Mouse (Mus musculus) testis, adult 2 months (tissue): ENCODE data around the gene Scyl2. TPM values are rescaled to one million over a fixed set of nuclear protein-coding genes. Genes with fewer than 3 reads are reported as not detected.
"Not testable (repeated sequence)": the region's sequence is repeated elsewhere in the genome, so short reads cannot be mapped to it uniquely, and the experiment has no call there.

Experiments
- H3K27ac ChIP-seq: fragments of 200-500 bp; 2 replicates; pipeline ENCODE4 v1.5.1; 2012; ENCODE audit warnings: low read depth, low read length; ENCODE audit not compliant: control insufficient read depth, insufficient read depth
- H3K27me3 ChIP-seq: fragments of 200-500 bp; 2 replicates; pipeline ENCODE4 v1.6.1; 2012; ENCODE audit warnings: mild to moderate bottlenecking, low read length, moderate library complexity; ENCODE audit not compliant: control insufficient read depth, insufficient read depth
- H3K36me3 ChIP-seq: fragments of 200-500 bp; 2 replicates; pipeline ENCODE4 v1.6.1; 2012; ENCODE audit warnings: mild to moderate bottlenecking, low read length; ENCODE audit not compliant: control insufficient read depth, insufficient read depth
- H3K4me1 ChIP-seq: fragments of 200-500 bp; 2 replicates; pipeline ENCODE4 v1.6.1; 2012; ENCODE audit warnings: low read length; ENCODE audit not compliant: control insufficient read depth, insufficient read depth
- H3K4me3 ChIP-seq: fragments of 200-500 bp; 2 replicates; pipeline ENCODE4 v1.5.1; 2012; ENCODE audit warnings: low read depth, mild to moderate bottlenecking, low read length, moderate library complexity, mixed read lengths; ENCODE audit not compliant: control insufficient read depth
- CTCF ChIP-seq: fragments of 200-500 bp; IDR thresholded peaks from 2 replicates; pipeline ENCODE4 v1.5.1; 2012; ENCODE audit warnings: low read depth, mild to moderate bottlenecking, inconsistent platforms, low read length, moderate library complexity; ENCODE audit not compliant: control insufficient read depth, insufficient read depth, insufficient replicate concordance
- POLR2A ChIP-seq: fragments of 200-500 bp; IDR thresholded peaks from 2 replicates; pipeline ENCODE4 v1.6.1; 2012; ENCODE audit warnings: low read depth, mild to moderate bottlenecking, inconsistent platforms, low read length, moderate library complexity; ENCODE audit not compliant: control insufficient read depth
- polyA plus RNA-seq: library from polyadenylated mRNA; depleted of rRNA; stranded (reverse); fragments of >200 nt; gene quantifications from 2 replicates; pipeline ENCODE4 v1.2.3, GENCODE M21; 2012

Scyl2 gene
- polyA plus RNA-seq, 1 experiment: 14.8 TPM

GRCm38 (mm10) chr10:89680517-89680916 lies 5.6 kb downstream of the Scyl2 start:
- no peak for TF ChIP-seq POLR2A
- TF ChIP-seq CTCF: no peak
- no peak overlapping the region for H3K27ac ChIP-seq
- peaks cover 2% of the 10 kb centered on the region; the same call in 1 of the 2 replicates for H3K4me1 ChIP-seq
- H3K36me3 ChIP-seq: no peaks in the 10 kb centered on the region; the same call in 1 of the 2 replicates
- no peak overlapping the region for H3K4me3 ChIP-seq
- no peaks in the 10 kb centered on the region for H3K27me3 ChIP-seq

- TF ChIP-seq CTCF: no peak
- TF ChIP-seq POLR2A: no peak
- no peaks in the 10 kb centered on the region for H3K27me3 ChIP-seq
- no peaks in the 10 kb centered on the region; the same call in 1 of the 2 replicates for H3K36me3 ChIP-seq
- H3K27ac ChIP-seq: no peak overlapping the region
- H3K4me3 ChIP-seq: no peak overlapping the region
- H3K4me1 ChIP-seq: no peaks in the 10 kb centered on the region
Measured at GRCm38 (mm10) chr10:89679448-89679847, 6.6 kb downstream of the Scyl2 start.

- no peak overlapping the region for H3K4me3 ChIP-seq
- TF ChIP-seq CTCF (no peak), POLR2A (no peak)
- H3K27me3 ChIP-seq: no peaks in the 10 kb centered on the region
- no peaks in the 10 kb centered on the region; the same call in 1 of the 2 replicates for H3K36me3 ChIP-seq
- H3K27ac ChIP-seq: no peak overlapping the region
- H3K4me1 ChIP-seq: no peaks in the 10 kb centered on the region
Measured at GRCm38 (mm10) chr10:89678054-89678453, 8.0 kb downstream of the Scyl2 start.

- Histone ChIP-seq H3K27me3 (no peaks in the 10 kb centered on the region), H3K4me1 (no peaks in the 10 kb centered on the region), H3K4me3 (no peak overlapping the region), H3K27ac (no peak overlapping the region), H3K36me3 (no peaks in the 10 kb centered on the region; the same call in 1 of the 2 replicates)
- TF ChIP-seq CTCF (no peak), POLR2A (no peak)
Measured at GRCm38 (mm10) chr10:89676609-89677008, 9.5 kb downstream of the Scyl2 start.

- H3K36me3 ChIP-seq, H3K4me1 ChIP-seq, H3K4me3 ChIP-seq, H3K27ac ChIP-seq, H3K27me3 ChIP-seq: not testable (repeated sequence)
Measured at GRCm38 (mm10) chr10:89670371-89670770, 15.7 kb downstream of the Scyl2 start.

GRCm38 (mm10) chr10:89667571-89667970 lies 18.5 kb downstream of the Scyl2 start:
- Histone ChIP-seq H3K4me3 (no peak overlapping the region), H3K36me3 (no peaks in the 10 kb centered on the region; the same call in 1 of the 2 replicates), H3K4me1 (no peaks in the 10 kb centered on the region), H3K27me3 (no peaks in the 10 kb centered on the region), H3K27ac (no peak overlapping the region)
- no peak for TF ChIP-seq CTCF
- TF ChIP-seq POLR2A: no peak

- no peaks in the 10 kb centered on the region for H3K4me1 ChIP-seq
- H3K27ac ChIP-seq: no peak overlapping the region
- no peak overlapping the region for H3K4me3 ChIP-seq
- H3K36me3 ChIP-seq: no peaks in the 10 kb centered on the region; the same call in 1 of the 2 replicates
- H3K27me3 ChIP-seq: no peaks in the 10 kb centered on the region
- TF ChIP-seq CTCF: no peak
- TF ChIP-seq POLR2A: no peak
Measured at GRCm38 (mm10) chr10:89665679-89666078, 20.4 kb downstream of the Scyl2 start.

- H3K27me3 ChIP-seq: no peaks in the 10 kb centered on the region
- TF ChIP-seq POLR2A (no peak), CTCF (no peak)
- no peaks in the 10 kb centered on the region for H3K4me1 ChIP-seq
- H3K27ac ChIP-seq: no peak overlapping the region
- no peak overlapping the region for H3K4me3 ChIP-seq
- H3K36me3 ChIP-seq: no peaks in the 10 kb centered on the region; the same call in 1 of the 2 replicates
Measured at GRCm38 (mm10) chr10:89664977-89665645, 21.0 kb downstream of the Scyl2 start.
